Mouse (Mus musculus) embryonic fibroblast, embryonic 13.5 days (primary cell): ENCODE data around the gene Abi1.

Source experiments
- CTCF ChIP-seq: IDR thresholded peaks from 2 replicates; pipeline ENCODE4 v1.5.1; 2011; ENCODE audit warnings: mild to moderate bottlenecking, control low read depth, low read length, moderate library complexity, borderline replicate concordance; ENCODE audit not compliant: insufficient read depth
- POLR2A ChIP-seq: IDR thresholded peaks from 2 replicates; pipeline ENCODE4 v1.6.1; 2011; ENCODE audit warnings: low read depth, mild to moderate bottlenecking, control low read depth, low read length, moderate library complexity

DNA sequence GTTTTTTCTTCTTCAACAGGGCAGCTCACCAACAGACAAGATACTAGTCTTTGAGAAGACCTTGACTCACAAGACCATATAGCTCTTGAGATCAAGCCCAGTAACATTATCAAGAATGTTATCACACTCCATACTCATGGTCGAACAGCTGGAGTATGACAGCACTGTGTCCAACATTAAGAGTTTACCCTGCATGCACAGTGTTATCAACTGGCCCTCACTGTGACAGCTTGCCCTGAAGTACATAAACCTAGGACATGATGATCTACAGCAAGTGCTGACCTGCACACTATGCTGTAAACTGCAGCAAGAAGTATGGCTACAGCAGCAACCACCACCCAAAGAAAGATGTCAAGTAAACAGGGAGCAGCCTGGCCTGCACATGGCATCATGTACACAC lies 13.7 kb downstream of the Abi1 start:
- TF ChIP-seq CTCF (no peak), POLR2A (no peak)
